Mouse (Mus musculus) MEL (cell line): ENCODE data around the gene Lmtk3. TPM values are rescaled to one million over a fixed set of nuclear protein-coding genes. Genes with fewer than 3 reads are reported as not detected.
A peak's percentile ranks its signal among the peaks of the same experiment; 100 is the strongest.

Source experiments
- DNase-seq: peaks from one replicate; pipeline ENCODE4 v3.0.0; 2011; ENCODE audit warnings: low read depth, low spot score
- H3K27ac ChIP-seq: 2 replicates; pipeline ENCODE4 v1.5.1; 2012; ENCODE audit warnings: low read depth, mild to moderate bottlenecking, control low read depth, low read length, moderate library complexity; ENCODE audit not compliant: control insufficient read depth
- H3K27me3 ChIP-seq, 2 experiments: fragments of 150-350 bp in 1 of 2; sonication (generic) in 1 of 2; 2 replicates each; pipeline ENCODE4 v1.6.1; 2012; ENCODE audit warnings: low read length in 2 of 2, mild to moderate bottlenecking in 2 of 2, improper control_type of control experiment in 1 of 2, moderate library complexity in 1 of 2; ENCODE audit not compliant: insufficient read depth in 2 of 2, control insufficient read depth in 1 of 2
- H3K36me3 ChIP-seq, 2 experiments: 2 replicates each; pipeline ENCODE4 v1.6.1; 2012 to 2014; ENCODE audit warnings: low read length in 2 of 2, improper control_type of control experiment in 1 of 2, inconsistent platforms in 1 of 2, mild to moderate bottlenecking in 1 of 2; ENCODE audit not compliant: insufficient read depth in 2 of 2, control insufficient read depth in 1 of 2
- H3K4me1 ChIP-seq, 2 experiments: fragments of 150-350 bp in 1 of 2; sonication (generic) in 1 of 2; 2 replicates each; pipeline ENCODE4 v1.6.1; 2012; ENCODE audit warnings: low read length in 2 of 2, improper control_type of control experiment in 1 of 2, mild to moderate bottlenecking in 1 of 2; ENCODE audit not compliant: insufficient read depth in 2 of 2, control insufficient read depth in 1 of 2
- H3K4me3 ChIP-seq, 2 experiments: fragments of 150-350 bp in 1 of 2; sonication (generic) in 1 of 2; 2 replicates each; pipeline ENCODE4 v1.5.1; 2012; ENCODE audit warnings: low read depth in 2 of 2, low read length in 2 of 2, mild to moderate bottlenecking in 2 of 2, moderate library complexity in 2 of 2, control low read depth in 1 of 2, improper control_type of control experiment in 1 of 2; ENCODE audit not compliant: control insufficient read depth in 1 of 2, insufficient read depth in 1 of 2
- H3K79me2 ChIP-seq: 2 replicates; pipeline ENCODE4 v1.6.1; 2012; ENCODE audit warnings: mild to moderate bottlenecking, low read length, moderate library complexity; ENCODE audit not compliant: control insufficient read depth, poor library complexity, insufficient read depth
- H3K9ac ChIP-seq: 2 replicates; pipeline ENCODE4 v1.6.1; 2012; ENCODE audit warnings: low read depth, mild to moderate bottlenecking, control low read depth, low read length, moderate library complexity; ENCODE audit not compliant: control insufficient read depth, poor library complexity, severe bottlenecking
- H3K9me3 ChIP-seq: fragments of 150-350 bp; sonication (generic); replicated peaks from 2 replicates; pipeline ENCODE4 v1.6.1; 2012; ENCODE audit warnings: mild to moderate bottlenecking, low read length, improper control_type of control experiment, moderate library complexity; ENCODE audit not compliant: insufficient read depth
- BHLHE40 ChIP-seq: IDR thresholded peaks from 2 replicates; pipeline ENCODE4 v1.6.1; 2012; ENCODE audit warnings: low read depth, mild to moderate bottlenecking, inconsistent platforms, low read length, improper control_type of control experiment, borderline replicate concordance
- CHD1 ChIP-seq: IDR thresholded peaks from 2 replicates; pipeline ENCODE4 v1.6.1; 2012; ENCODE audit warnings: low read depth, mild to moderate bottlenecking, inconsistent platforms, low read length, improper control_type of control experiment
- CHD2 ChIP-seq: IDR thresholded peaks from 2 replicates; pipeline ENCODE4 v1.6.1; 2011; ENCODE audit warnings: low read length, improper control_type of control experiment
- CTCF ChIP-seq, 3 experiments: IDR thresholded peaks in 2 of 3; conservative IDR thresholded peaks in 1 of 3; 2 replicates each; pipeline ENCODE4 v1.5.1; 2011 to 2012; ENCODE audit warnings: low read length in 3 of 3, low read depth in 2 of 3, mild to moderate bottlenecking in 2 of 3, improper control_type of control experiment in 1 of 3, inconsistent platforms in 1 of 3, mixed read lengths in 1 of 3, moderate library complexity in 1 of 3; ENCODE audit not compliant: control insufficient read depth in 1 of 3, insufficient read depth in 1 of 3, poor library complexity in 1 of 3, severe bottlenecking in 1 of 3
- E2F4 ChIP-seq: IDR thresholded peaks from 2 replicates; pipeline ENCODE4 v1.6.1; 2011; ENCODE audit warnings: low read depth, low read length, improper control_type of control experiment, borderline replicate concordance
- ELF1 ChIP-seq: IDR thresholded peaks from 2 replicates; pipeline ENCODE4 v1.6.1; 2014; ENCODE audit warnings: low read depth, mild to moderate bottlenecking, inconsistent platforms, low read length, improper control_type of control experiment, moderate library complexity
- EP300 ChIP-seq, 2 experiments: IDR thresholded peaks; 2 replicates each; pipeline ENCODE4 v1.6.1; 2011; ENCODE audit warnings: improper control_type of control experiment in 2 of 2, low read length in 2 of 2, low read depth in 1 of 2, mild to moderate bottlenecking in 1 of 2
- ETS1 ChIP-seq: IDR thresholded peaks from 2 replicates; pipeline ENCODE4 v1.6.1; 2012; ENCODE audit warnings: low read depth, mild to moderate bottlenecking, inconsistent platforms, low read length, improper control_type of control experiment, moderate library complexity
- GATA1 ChIP-seq: IDR thresholded peaks from 2 replicates; pipeline ENCODE4 v1.6.1; 2011; ENCODE audit warnings: low read depth, low read length, improper control_type of control experiment
- HCFC1 ChIP-seq: IDR thresholded peaks from 2 replicates; pipeline ENCODE4 v1.6.1; 2012; ENCODE audit warnings: low read depth, mild to moderate bottlenecking, inconsistent platforms, low read length, improper control_type of control experiment, moderate library complexity
- JUND ChIP-seq: IDR thresholded peaks from 2 replicates; pipeline ENCODE4 v1.6.1; 2011; ENCODE audit warnings: low read depth, mild to moderate bottlenecking, improper control_type of control experiment, low read length
- KAT2A ChIP-seq: conservative IDR thresholded peaks from 2 replicates; pipeline ENCODE4 v1.6.1; 2012; ENCODE audit warnings: low read depth, low read length, improper control_type of control experiment, inconsistent platforms
- MAFK ChIP-seq: IDR thresholded peaks from 2 replicates; pipeline ENCODE4 v1.6.1; 2011; ENCODE audit warnings: low read depth, mild to moderate bottlenecking, low read length, improper control_type of control experiment, borderline replicate concordance
- MEF2A ChIP-seq: IDR thresholded peaks from 2 replicates; pipeline ENCODE4 v1.6.1; 2014; ENCODE audit warnings: low read depth, mild to moderate bottlenecking, inconsistent platforms, low read length, improper control_type of control experiment; ENCODE audit not compliant: poor library complexity, insufficient replicate concordance, severe bottlenecking; ENCODE audit errors: extremely low read depth
- MXI1 ChIP-seq: IDR thresholded peaks from 2 replicates; pipeline ENCODE4 v1.6.1; 2011; ENCODE audit warnings: mild to moderate bottlenecking, low read depth, low read length, improper control_type of control experiment
- MYB ChIP-seq: IDR thresholded peaks from 2 replicates; pipeline ENCODE4 v1.6.1; 2011; ENCODE audit warnings: mild to moderate bottlenecking, low read depth, low read length, improper control_type of control experiment
- MYC ChIP-seq: IDR thresholded peaks from 2 replicates; pipeline ENCODE4 v1.6.1; 2011; ENCODE audit warnings: low read depth, mild to moderate bottlenecking, low read length, improper control_type of control experiment, moderate library complexity
- NRF1 ChIP-seq: IDR thresholded peaks from 2 replicates; pipeline ENCODE4 v1.6.1; 2014; ENCODE audit warnings: low read depth, mild to moderate bottlenecking, inconsistent platforms, low read length, improper control_type of control experiment, moderate library complexity; ENCODE audit not compliant: poor library complexity, insufficient read depth, severe bottlenecking
- POLR2A ChIP-seq, 2 experiments: IDR thresholded peaks; 2 replicates each; pipeline ENCODE4 v1.6.1; 2011 to 2012; ENCODE audit warnings: low read length in 2 of 2, mild to moderate bottlenecking in 2 of 2, control low read depth in 1 of 2, improper control_type of control experiment in 1 of 2, low read depth in 1 of 2, moderate library complexity in 1 of 2; ENCODE audit not compliant: control insufficient read depth in 1 of 2, insufficient read depth in 1 of 2, poor library complexity in 1 of 2
- POLR2AphosphoS2 ChIP-seq: IDR thresholded peaks from 2 replicates; pipeline ENCODE4 v1.6.1; 2011; ENCODE audit warnings: low read length, improper control_type of control experiment
- SIN3A ChIP-seq: IDR thresholded peaks from 2 replicates; pipeline ENCODE4 v1.6.1; 2012; ENCODE audit warnings: low read length, improper control_type of control experiment, inconsistent platforms
- SMC3 ChIP-seq: IDR thresholded peaks from 2 replicates; pipeline ENCODE4 v1.6.1; 2011; ENCODE audit warnings: low read depth, low read length, improper control_type of control experiment
- TAL1 ChIP-seq: IDR thresholded peaks from 2 replicates; pipeline ENCODE4 v1.6.1; 2012; ENCODE audit warnings: mild to moderate bottlenecking, inconsistent platforms, low read length, moderate library complexity, mixed read lengths
- TBP ChIP-seq: IDR thresholded peaks from 2 replicates; pipeline ENCODE4 v1.8.0; 2011; ENCODE audit warnings: low read depth, low read length, improper control_type of control experiment
- UBTF ChIP-seq: IDR thresholded peaks from 2 replicates; pipeline ENCODE4 v1.6.1; 2012; ENCODE audit warnings: low read depth, mild to moderate bottlenecking, inconsistent platforms, low read length, improper control_type of control experiment, moderate library complexity, borderline replicate concordance; ENCODE audit not compliant: insufficient read depth
- USF1 ChIP-seq: IDR thresholded peaks from 2 replicates; pipeline ENCODE4 v1.6.1; 2014; ENCODE audit warnings: low read depth, mild to moderate bottlenecking, inconsistent platforms, low read length, improper control_type of control experiment, moderate library complexity
- ZC3H11A ChIP-seq: IDR thresholded peaks from 2 replicates; pipeline ENCODE4 v1.6.1; 2012; ENCODE audit warnings: low read depth, mild to moderate bottlenecking, inconsistent platforms, low read length, improper control_type of control experiment
- ZKSCAN1 ChIP-seq: IDR thresholded peaks from 2 replicates; pipeline ENCODE4 v1.6.1; 2012; ENCODE audit warnings: low read depth, mild to moderate bottlenecking, inconsistent platforms, low read length, improper control_type of control experiment, moderate library complexity
- ZMIZ1 ChIP-seq: IDR thresholded peaks from 2 replicates; pipeline ENCODE4 v1.6.1; 2012; ENCODE audit warnings: low read depth, mild to moderate bottlenecking, inconsistent platforms, low read length, improper control_type of control experiment, moderate library complexity
- polyA plus RNA-seq, 2 experiments: library from polyadenylated mRNA; stranded (reverse) in 1 of 2; unstranded in 1 of 2; fragments of >175 nt in 1 of 2; fragments of >200 nt in 1 of 2; gene quantifications; 2 replicates each; pipeline versions ENCODE4 v1.2.1 to v1.2.4; 2012; ENCODE audit warnings: low replicate concordance in 2 of 2, low read depth in 1 of 2; ENCODE audit not compliant: insufficient read length in 2 of 2, insufficient read depth in 1 of 2, missing spikeins in 1 of 2
- total RNA-seq: library from RNA; depleted of rRNA; stranded (reverse); fragments of 300-350 nt; gene quantifications from 2 replicates; pipeline ENCODE4 v1.2.3, GENCODE M21; 2012

Lmtk3 gene
- total and polyA plus RNA-seq, 3 experiments = 0.04 to 0.40 TPM; not detected in 1

DNA sequence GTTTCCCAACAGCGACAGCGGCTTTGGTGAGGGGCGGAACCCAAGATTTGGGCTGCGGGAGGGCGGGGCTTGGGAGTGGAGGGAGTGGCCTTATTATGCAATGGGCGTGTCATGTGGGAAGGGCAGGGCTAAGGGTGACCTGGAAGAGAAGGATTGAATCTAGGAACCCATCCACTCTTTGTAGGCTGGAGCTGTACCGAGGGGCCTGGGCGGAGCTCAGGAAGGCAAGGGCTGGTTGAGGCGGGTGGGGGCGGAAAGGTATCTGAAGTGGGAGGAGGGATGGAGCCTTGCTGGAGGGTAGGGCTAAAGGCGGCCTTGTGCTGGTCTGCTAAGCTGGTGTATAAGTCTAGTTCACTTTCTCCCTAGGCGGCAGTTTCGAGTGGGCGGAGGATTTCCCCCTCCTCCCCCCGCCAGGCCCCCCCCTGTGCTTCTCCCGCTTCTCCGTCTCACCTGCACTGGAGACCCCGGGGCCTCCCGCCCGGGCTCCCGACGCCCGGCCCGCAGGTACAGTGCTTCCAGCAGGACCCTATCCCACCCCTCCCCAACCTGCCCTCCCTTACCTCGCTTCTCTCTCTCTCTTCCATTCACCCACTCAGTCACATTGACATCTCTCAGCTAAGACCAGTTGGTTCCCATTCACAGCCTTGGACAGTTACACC, 17.1 kb downstream of the Lmtk3 start:
- H3K79me2 ChIP-seq = no peaks in the 10 kb centered on the region; the same call in 1 of the 2 replicates
- H3K27ac ChIP-seq = no peak overlapping the region
- peaks cover 0 to 4% of the 10 kb centered on the region in 2 experiments; a peak in 1 of 4 replicates for H3K36me3 ChIP-seq
- H3K27me3 ChIP-seq = no peaks in the 10 kb centered on the region
- peak; percentile 91 for DNase-seq
- peaks cover 9 to 13% of the 10 kb centered on the region in 2 experiments; a peak in 3 of 4 replicates for H3K4me1 ChIP-seq
- TF ChIP-seq SIN3A = peak; percentile 54; the same call in 1 of the 2 replicates
- no peak for TF ChIP-seq MAFK
- TF ChIP-seq USF1 = peak; percentile 53
- TF ChIP-seq UBTF = 0 out of 2 replicates have a peak, but pooled peaks have one; percentile 50
- H3K4me3 ChIP-seq = peak overlapping the region; percentile 60 to 61
- H3K9me3 ChIP-seq = no peaks in the 10 kb centered on the region
- H3K9ac ChIP-seq = peak overlapping the region; percentile 56

GRCm38 (mm10) chr7:45801348-45801747, 17.8 kb downstream of the Lmtk3 start:
- Histone ChIP-seq H3K27ac (no peak overlapping the region), H3K9me3 (no peaks in the 10 kb centered on the region), H3K79me2 (no peaks in the 10 kb centered on the region; the same call in 1 of the 2 replicates), H3K4me1 (peaks cover 9 to 13% of the 10 kb centered on the region in 2 experiments; a peak in 3 of 4 replicates), H3K36me3 (peaks cover 0 to 4% of the 10 kb centered on the region in 2 experiments; a peak in 1 of 4 replicates), H3K9ac (peak overlapping the region; percentile 56), H3K27me3 (no peaks in the 10 kb centered on the region), H3K4me3 (peak overlapping the region; percentile 60 to 61)
- peak; percentile 94 for DNase-seq
- TF ChIP-seq KAT2A = no peak; the same call in 1 of the 2 replicates
- TF ChIP-seq SIN3A = peak; percentile 86
- no peak for TF ChIP-seq MEF2A
- peak; percentile 93 for TF ChIP-seq ZC3H11A
- peak in 2 of 3 experiments; percentile 94 to 99; a peak in 5 of 6 replicates for TF ChIP-seq CTCF (IDR thresholded peaks at IDR 0.05 in 2 of 3, conservative IDR thresholded peaks at IDR 0.05 in 1 of 3; ENCODE audit: control insufficient read depth in 1 of 3, insufficient read depth in 1 of 3, low read depth in 2 of 3, low read length in 3 of 3, poor library complexity in 1 of 3, severe bottlenecking in 1 of 3)
- TF ChIP-seq BHLHE40 = 0 out of 2 replicates have a peak, but pooled peaks have one; percentile 30
- TF ChIP-seq GATA1 = no peak
- no peak for TF ChIP-seq E2F4
- TF ChIP-seq EP300 (IDR thresholded peaks at IDR 0.05; ENCODE audit: low read depth in 1 of 2, low read length in 2 of 2) = 0 out of 4 replicates have a peak, but pooled peaks of 1 of the 2 experiments have one; percentile 23
- no peak for TF ChIP-seq POLR2AphosphoS2
- TF ChIP-seq ZKSCAN1 = no peak
- TF ChIP-seq MYB = no peak
- TF ChIP-seq POLR2A (IDR thresholded peaks at IDR 0.05; ENCODE audit: control insufficient read depth in 1 of 2, insufficient read depth in 1 of 2, low read depth in 1 of 2, low read length in 2 of 2, poor library complexity in 1 of 2) = no peak
- peak; percentile 70 for TF ChIP-seq MXI1
- peak; percentile 59; the same call in 1 of the 2 replicates for TF ChIP-seq JUND
- TF ChIP-seq ZMIZ1 = no peak
- TF ChIP-seq HCFC1 = peak; percentile 73
- 0 out of 2 replicates have a peak, but pooled peaks have one; percentile 18 for TF ChIP-seq NRF1
- no peak for TF ChIP-seq TAL1
- TF ChIP-seq CHD1 = 0 out of 2 replicates have a peak, but pooled peaks have one; percentile 61
- peak; percentile 99 for TF ChIP-seq SMC3
- no peak for TF ChIP-seq MAFK
- TF ChIP-seq TBP = no peak
- no peak for TF ChIP-seq ETS1
- peak; percentile 80; the same call in 1 of the 2 replicates for TF ChIP-seq MYC
- TF ChIP-seq CHD2 = no peak
- TF ChIP-seq ELF1 = no peak
